Mouse (Mus musculus) C2C12 (cell line): ENCODE measurements around the gene Msantd1. TPM values are rescaled to one million over a fixed set of nuclear protein-coding genes. Genes with fewer than 3 reads are reported as not detected.
A peak's percentile ranks its signal among the peaks of the same experiment; 100 is the strongest.

ENCODE experiments used
- H3K27me3 ChIP-seq: one replicate; pipeline ENCODE4 v1.6.1; 2011; ENCODE audit not compliant: control insufficient read depth, insufficient read depth, insufficient read length
- H3K36me3 ChIP-seq: one replicate; pipeline ENCODE4 v1.6.1; 2011; ENCODE audit not compliant: control insufficient read depth, insufficient read depth
- H3K4me3 ChIP-seq: one replicate; pipeline ENCODE4 v1.5.1; 2011; ENCODE audit warnings: mild to moderate bottlenecking, control low read depth; ENCODE audit not compliant: poor library complexity, insufficient read depth, severe bottlenecking
- H3K79me2 ChIP-seq: one replicate; pipeline ENCODE4 v1.6.1; 2011; ENCODE audit not compliant: control insufficient read depth, insufficient read depth
- H3K79me3 ChIP-seq: one replicate; pipeline ENCODE4 v1.6.1; 2011; ENCODE audit warnings: low read depth, control low read depth
- H3ac ChIP-seq: one replicate; pipeline ENCODE3; 2011; ENCODE audit warnings: low read depth; ENCODE audit not compliant: control insufficient read depth, insufficient read length
- CEBPB ChIP-seq: IDR thresholded peaks from one replicate; pipeline ENCODE4 v1.6.1; 2011; ENCODE audit warnings: low read depth, mild to moderate bottlenecking, control low read depth, moderate library complexity
- CTCF ChIP-seq: IDR thresholded peaks from one replicate; pipeline ENCODE4 v1.5.1; 2011; ENCODE audit not compliant: control insufficient read depth, insufficient read depth, insufficient read length
- FOSL1 ChIP-seq: IDR thresholded peaks from one replicate; pipeline ENCODE4 v1.8.0; 2011; ENCODE audit warnings: mild to moderate bottlenecking, low read length; ENCODE audit not compliant: poor library complexity, insufficient read depth, severe bottlenecking
- MAX ChIP-seq: IDR thresholded peaks from one replicate; pipeline ENCODE4 v1.6.1; 2011; ENCODE audit warnings: mild to moderate bottlenecking, control low read depth
- MYOD1 ChIP-seq: IDR thresholded peaks from one replicate; pipeline ENCODE4 v1.6.1; 2011; ENCODE audit warnings: low read depth; ENCODE audit not compliant: control insufficient read depth, insufficient read length
- MYOG ChIP-seq: IDR thresholded peaks from one replicate; pipeline ENCODE4 v1.6.1; 2011; ENCODE audit not compliant: control insufficient read depth, insufficient read length; ENCODE audit errors: extremely low read depth
- USF1 ChIP-seq: IDR thresholded peaks from one replicate; pipeline ENCODE4 v1.6.1; 2011; ENCODE audit warnings: low read depth, mild to moderate bottlenecking, control low read depth, moderate library complexity
- polyA plus RNA-seq: library from polyadenylated mRNA; unstranded; fragments of >200 nt; fragmentation: generic; extraction: Trizol; gene quantifications from one replicate; pipeline ENCODE4 v1.2.1, GENCODE M21; 2012; ENCODE audit warnings: missing spikeins

Gene Msantd1
- polyA plus RNA-seq, 1 experiment, result not detected

DNA sequence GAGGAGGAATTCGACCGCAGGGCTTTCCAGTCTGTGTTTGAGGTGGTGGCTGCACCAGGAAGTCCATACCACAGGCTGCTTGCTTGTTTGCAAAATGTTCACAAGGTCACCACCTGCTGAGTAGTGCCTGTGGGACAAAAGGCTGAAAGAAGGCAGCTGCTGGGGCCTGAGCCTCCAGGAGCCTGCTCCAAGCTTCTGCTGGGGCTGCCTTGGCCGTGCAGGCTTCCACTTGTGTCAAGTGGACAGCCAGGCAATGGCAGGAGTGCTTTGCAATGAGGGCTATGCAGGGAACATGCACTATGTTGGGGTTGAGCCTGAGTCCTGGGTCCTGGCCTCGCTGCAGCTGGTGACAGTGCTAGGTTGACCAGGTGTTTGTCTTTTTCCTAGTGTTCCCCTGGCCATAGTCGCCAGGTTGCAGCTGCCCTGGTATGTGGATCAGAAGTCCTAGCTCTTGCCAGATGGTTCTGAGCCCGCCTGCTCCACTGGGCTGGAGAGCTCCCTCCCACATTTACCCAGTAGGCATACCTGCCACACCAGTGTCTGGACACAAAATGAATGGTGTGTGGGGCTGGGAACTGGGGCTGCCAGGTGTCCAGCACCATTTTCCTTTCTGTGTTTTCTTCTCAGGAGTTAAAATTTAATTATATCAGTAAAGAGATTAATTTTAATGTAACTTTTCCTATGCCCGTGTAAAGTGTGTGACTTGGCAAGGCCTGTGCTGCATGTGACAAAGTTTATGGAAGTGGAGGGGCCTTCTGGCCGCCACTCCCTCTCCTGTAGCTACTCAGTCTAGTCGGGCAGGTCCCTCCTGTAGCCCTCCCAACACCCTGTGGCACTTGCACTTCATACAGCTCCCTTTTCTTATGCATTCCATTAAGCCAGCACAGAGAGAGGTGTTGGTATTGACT is 1.2 kb downstream of the Msantd1 start:
- H3K79me2 ChIP-seq, result no peaks in the 10 kb centered on the region
- H3K27me3 ChIP-seq, result no peaks in the 10 kb centered on the region
- no peak overlapping the region for H3ac ChIP-seq
- H3K4me3 ChIP-seq, result no peak overlapping the region
- no peak for TF ChIP-seq MYOG
- no peak for TF ChIP-seq CTCF
- no peak for TF ChIP-seq MAX
- TF ChIP-seq FOSL1, result no peak
- no peak for TF ChIP-seq USF1
- no peak for TF ChIP-seq MYOD1
- no peak for TF ChIP-seq CEBPB
- peaks cover 26% of the 10 kb centered on the region for H3K36me3 ChIP-seq
- no peaks in the 10 kb centered on the region for H3K79me3 ChIP-seq

DNA sequence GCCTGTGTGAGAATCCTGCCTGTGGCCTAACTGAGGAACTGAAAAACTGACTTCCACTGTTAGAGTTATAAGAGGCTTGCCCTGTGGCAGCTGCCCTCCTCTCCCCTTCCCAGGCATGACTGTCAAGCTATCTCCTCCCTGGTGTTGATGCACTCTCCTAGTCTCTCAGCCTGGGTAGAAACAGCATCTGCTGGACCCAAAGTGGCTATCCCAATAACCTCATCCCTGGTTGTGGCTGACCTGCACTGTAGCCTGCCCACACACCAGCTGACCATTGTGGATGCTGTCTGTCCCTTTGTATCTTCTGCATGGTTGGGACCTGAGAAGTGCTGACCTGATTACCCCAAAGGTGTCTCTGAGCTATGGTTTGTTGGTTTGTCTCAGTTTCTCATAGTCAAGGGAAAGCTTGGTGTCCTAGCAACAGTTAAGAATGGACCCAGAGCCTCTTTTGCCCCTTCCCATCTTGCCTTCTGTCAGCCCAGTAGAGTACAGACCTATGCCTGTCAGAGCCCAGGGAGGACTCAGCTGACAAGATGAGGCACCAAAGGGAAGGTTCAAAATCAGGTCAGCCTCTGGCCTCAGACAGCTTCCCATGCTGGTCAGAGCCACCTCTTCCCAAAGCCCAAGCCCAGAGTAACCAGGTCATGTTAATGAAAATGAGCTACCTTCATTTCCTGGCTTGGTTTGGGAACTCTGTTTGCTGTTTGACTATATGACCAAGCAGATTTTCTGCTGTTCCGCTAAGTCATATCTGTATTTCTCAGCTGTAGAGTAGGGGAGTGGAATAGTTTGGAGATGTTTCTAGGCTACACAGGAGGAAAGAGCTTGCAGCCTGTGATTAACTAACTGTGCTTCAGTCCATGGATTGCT is 2.1 kb downstream of the Msantd1 start:
- peaks cover 19% of the 10 kb centered on the region for H3K36me3 ChIP-seq

DNA sequence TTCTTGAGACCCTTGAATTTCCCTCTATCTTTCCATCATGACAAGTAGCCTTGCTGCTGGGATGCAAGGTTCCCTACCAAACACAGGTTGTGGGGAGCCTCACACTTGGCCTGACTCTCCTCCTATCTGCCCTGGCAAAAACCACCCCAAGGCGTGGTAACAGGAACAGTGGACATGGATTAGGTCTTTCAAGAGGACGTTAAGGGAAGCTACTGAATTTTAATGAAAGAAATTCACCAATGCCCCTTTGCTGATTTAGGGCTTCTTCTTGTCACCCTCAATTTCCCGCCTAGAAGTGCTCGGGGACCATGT is 2.6 kb downstream of the Msantd1 start:
- H3ac ChIP-seq, result no peak overlapping the region
- TF ChIP-seq MYOG (no peak), CEBPB (no peak), MAX (no peak), USF1 (no peak), FOSL1 (no peak), CTCF (no peak), MYOD1 (no peak)
- H3K4me3 ChIP-seq, result no peak overlapping the region
- no peaks in the 10 kb centered on the region for H3K79me3 ChIP-seq
- no peaks in the 10 kb centered on the region for H3K79me2 ChIP-seq
- H3K27me3 ChIP-seq, result no peaks in the 10 kb centered on the region
- H3K36me3 ChIP-seq, result peaks cover 14% of the 10 kb centered on the region

More for the DNA sequence above, 2.1 kb downstream of the Msantd1 start:
- no peaks in the 10 kb centered on the region for H3K79me2 ChIP-seq
- TF ChIP-seq USF1 (no peak), CEBPB (no peak), MYOG (no peak), FOSL1 (no peak), CTCF (no peak), MAX (no peak), MYOD1 (no peak)
- H3K27me3 ChIP-seq, result no peaks in the 10 kb centered on the region
- H3ac ChIP-seq, result no peak overlapping the region
- no peaks in the 10 kb centered on the region for H3K79me3 ChIP-seq
- H3K4me3 ChIP-seq, result no peak overlapping the region

DNA sequence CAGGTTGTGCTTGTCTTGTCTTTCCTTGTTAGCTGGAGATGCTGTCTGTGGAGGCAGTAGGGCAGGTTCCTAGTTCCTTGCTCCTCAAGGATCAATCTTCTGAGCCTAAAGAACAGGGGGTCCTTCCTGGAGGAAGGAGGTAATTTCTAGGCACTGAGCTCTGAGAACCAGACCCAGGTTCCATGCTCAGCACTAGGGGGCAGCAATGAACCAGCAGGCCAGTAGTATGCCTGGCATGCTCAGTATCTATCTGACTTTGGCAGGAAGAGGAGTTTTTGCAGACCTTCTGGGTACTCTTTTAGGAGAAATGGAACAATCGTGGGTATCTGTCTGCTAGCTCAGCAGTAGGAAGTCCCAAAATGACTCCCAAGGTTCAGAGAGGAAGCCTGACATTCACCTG is 8.0 kb downstream of the Msantd1 start:
- TF ChIP-seq FOSL1, result no peak
- TF ChIP-seq CTCF, result peak; percentile 81
- Histone ChIP-seq H3K27me3 (peaks cover 5% of the 10 kb centered on the region), H3K4me3 (no peak overlapping the region), H3K79me2 (no peaks in the 10 kb centered on the region), H3K79me3 (no peaks in the 10 kb centered on the region), H3K36me3 (no peaks in the 10 kb centered on the region), H3ac (no peak overlapping the region)

DNA sequence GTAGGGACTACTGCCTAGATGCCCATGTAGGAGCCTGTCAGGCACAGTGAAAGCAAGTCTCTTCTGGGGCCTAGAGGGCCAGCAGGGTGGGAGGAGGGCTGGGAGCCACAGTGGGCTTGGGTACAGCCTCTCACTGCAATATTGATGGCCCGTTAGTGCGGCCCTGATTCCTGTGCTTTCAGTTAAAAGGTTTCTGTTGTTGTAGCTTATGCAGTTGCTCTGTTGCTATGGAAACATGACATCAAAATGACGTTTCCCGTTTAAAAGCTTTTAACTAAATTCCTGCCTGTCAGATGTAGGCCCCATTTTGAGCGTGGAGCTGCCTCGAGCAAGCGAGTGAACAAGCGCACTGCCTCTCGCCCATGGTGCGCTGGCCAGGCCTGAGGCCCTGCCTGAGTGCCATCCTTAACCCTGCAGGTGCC is 9.4 kb downstream of the Msantd1 start:
- Histone ChIP-seq H3K79me3 (no peaks in the 10 kb centered on the region), H3K4me3 (no peak overlapping the region), H3ac (no peak overlapping the region), H3K79me2 (no peaks in the 10 kb centered on the region), H3K36me3 (no peaks in the 10 kb centered on the region), H3K27me3 (peaks cover 5% of the 10 kb centered on the region)
- TF ChIP-seq MYOD1 (no peak), MYOG (no peak), USF1 (no peak), MAX (no peak), FOSL1 (no peak), CEBPB (no peak), CTCF (no peak)
